Mouse (Mus musculus) left cerebral cortex, adult 8-10 months (tissue): Measurements from ENCODE around the gene Lix1l. TPM values are rescaled to one million over a fixed set of nuclear protein-coding genes. Genes with fewer than 3 reads are reported as not detected.

Experiments used
- DNase-seq, 2 experiments: peaks; one replicate each; pipeline ENCODE4 v3.0.0; 2022; ENCODE audit warnings: low spot score in 2 of 2
- total RNA-seq, 4 experiments: library from RNA; stranded (reverse); gene quantifications; 2 replicates each; pipeline ENCODE4 v1.2.4; 2022

Lix1l gene
- total RNA-seq, 4 experiments from 2014 or later = 20.3 to 22.9 (median 21.9) TPM

- no peak for DNase-seq
These were observed 72.6 kb downstream of the Lix1l start for GRCm38 (mm10) chr3:96673514-96673913.

GRCm38 (mm10) chr3:96674442-96674841 is 73.5 kb downstream of the Lix1l start:
- DNase-seq = no peak

- DNase-seq = no peak
These were observed 74.2 kb downstream of the Lix1l start for GRCm38 (mm10) chr3:96675171-96675570.

GRCm38 (mm10) chr3:96675690-96676089 is 74.7 kb downstream of the Lix1l start:
- no peak for DNase-seq

Other genes with a start within 250 kb of the Lix1l start
- gene BC107364, start 148.8 kb upstream of the Lix1l start, total RNA-seq = not detected
- 1 to 10 TPM; 1.4 to 2.0 (median 1.7) TPM for gene Hfe2, start 76.0 kb upstream of the Lix1l start, total RNA-seq
- gene Txnip, start 43.2 kb upstream of the Lix1l start, total RNA-seq = 10 to 100 TPM; 21.7 to 37.3 (median 26.8) TPM
- gene Gm16253, start 24.2 kb upstream of the Lix1l start, total RNA-seq = not detected
- 10 to 100 TPM; 22.8 to 26.6 (median 24.3) TPM for gene Polr3gl, start 7.0 kb upstream of the Lix1l start, total RNA-seq
- 10 to 100 TPM; 60.4 to 65.0 (median 61.0) TPM for gene Ankrd34a, start 4.5 kb upstream of the Lix1l start, total RNA-seq
- gene Rbm8a, start 28.8 kb downstream of the Lix1l start, total RNA-seq = 10 to 100 TPM; 41.8 to 56.2 (median 46.5) TPM
- gene Pex11b, start 34.2 kb downstream of the Lix1l start, total RNA-seq = 10 to 100 TPM; 52.7 to 62.6 (median 54.3) TPM
- under 1 TPM in 3 of 4 experiments, not detected in 1; 0.11 to 0.51 (median 0.15) TPM for gene Gm42957, start 34.3 kb downstream of the Lix1l start, total RNA-seq
- gene Itga10, start 44.4 kb downstream of the Lix1l start, total RNA-seq = 1 to 10 TPM in 3 of 4 experiments, under 1 TPM in 1; 0.97 to 2.0 (median 1.5) TPM
- gene Ankrd35, start 69.0 kb downstream of the Lix1l start, total RNA-seq = 1 to 10 TPM; 7.2 to 9.0 (median 8.6) TPM
- 10 to 100 TPM; 26.0 to 38.9 (median 31.5) TPM for gene Pias3, start 95.2 kb downstream of the Lix1l start, total RNA-seq
- gene Nudt17, start 107.4 kb downstream of the Lix1l start, total RNA-seq = 10 to 100 TPM in 2 of 4 experiments, 1 to 10 TPM in 2; 8.6 to 11.8 (median 10.0) TPM
- gene Polr3c, start 126.5 kb downstream of the Lix1l start, total RNA-seq = 10 to 100 TPM; 24.2 to 27.6 (median 26.6) TPM
- 10 to 100 TPM; 62.4 to 66.4 (median 64.4) TPM for gene Rnf115, start 126.5 kb downstream of the Lix1l start, total RNA-seq
- under 1 TPM in 3 of 4 experiments, not detected in 1; 0.33 to 0.46 (median 0.34) TPM for gene Pdzk1, start 228.1 kb downstream of the Lix1l start, total RNA-seq
- gene Cd160, start 228.2 kb downstream of the Lix1l start, total RNA-seq = not detected